In the genomic region with DNA sequence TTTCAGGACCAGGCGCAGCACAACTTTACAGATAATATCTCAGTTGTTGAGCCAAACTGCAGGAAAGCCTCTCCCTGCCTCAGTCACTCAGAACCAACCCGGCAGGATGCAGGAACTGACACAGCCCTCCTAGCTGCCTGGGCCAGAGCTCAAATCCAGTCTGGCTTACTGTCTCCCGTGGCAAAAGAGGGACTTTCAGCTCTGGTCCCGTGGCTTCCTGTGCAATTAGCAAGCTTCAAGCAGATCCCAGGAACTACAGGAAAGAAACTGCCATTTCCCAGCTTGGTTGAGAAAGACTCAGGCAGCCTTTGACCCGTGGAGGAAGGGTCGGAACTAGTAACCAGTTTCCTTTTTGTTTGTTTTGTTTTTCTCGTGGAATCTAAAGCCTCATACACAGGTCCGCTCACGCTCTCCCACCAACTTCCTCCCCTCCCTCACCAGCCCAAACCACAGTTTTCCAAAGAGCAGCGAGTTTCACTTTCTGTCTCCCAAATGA, we compare ENCODE assay signal across 9 mouse cellular contexts. TPM values are rescaled to one million over a fixed set of nuclear protein-coding genes. Genes with fewer than 3 reads are reported as not detected.
DNase-seq lines count a peak whose midpoint lies in the region; ATAC-seq and TF ChIP-seq lines count a peak whose summit lies in the region.
"Had no signal": no experiment of that assay in that cellular context is flagged by ENCODE, and none has a peak within 500 bp of the region (broad histone marks: within the 10 kb centered on the region; RNA-seq: fewer than 3 reads in every experiment).

No protein-coding gene starts in this region.

- no peaks in the 10 kb centered on the region for H3K27me3 ChIP-seq in embryonic facial prominence, embryonic 11.5 days (ENCODE audit: control insufficient read depth, insufficient read depth, low read length)
- H3K27me3 ChIP-seq in liver, embryonic 11.5 days (replicated peaks; ENCODE audit: control insufficient read depth, insufficient read depth, low read length), result no peaks in the 10 kb centered on the region
- H3K27me3 ChIP-seq in stomach, embryonic 16.5 days (ENCODE audit: control insufficient read depth, insufficient read depth, low read length), result no peaks in the 10 kb centered on the region
- H3K27me3 ChIP-seq: midbrain, embryonic 12.5 days had no signal

- H3K27ac ChIP-seq in layer of hippocampus, adult 2 months, result peak overlapping the region; percentile 82
- peak overlapping the region; percentile 52; the same call in 1 of the 2 replicates for H3K27ac ChIP-seq in embryonic facial prominence, embryonic 11.5 days (replicated peaks; ENCODE audit: low read depth, low read length)
- peak overlapping the region; percentile 71 for H3K27ac ChIP-seq in liver, embryonic 11.5 days (ENCODE audit: low read depth, low read length)
- peak overlapping the region; percentile 68 for H3K27ac ChIP-seq in stomach, embryonic 16.5 days (ENCODE audit: low read length)
- H3K27ac ChIP-seq: midbrain, embryonic 12.5 days had no signal

- no peak for DNase-seq in layer of hippocampus, adult 2 months (ENCODE audit: low spot score in 2 of 2)
- DNase-seq in layer of hippocampus, postnatal 10 days (ENCODE audit: low spot score in 2 of 2), result no peak
- DNase-seq in embryonic facial prominence, embryonic 11.5 days (ENCODE audit: low spot score), result peak; percentile 33
- peak; percentile 67 to 75 for DNase-seq in heart, postnatal 36 days
- DNase-seq in liver, embryonic 11.5 days (ENCODE audit: low spot score), result peak; percentile 38
- DNase-seq in layer of hippocampus, postnatal 36 days, result no peak
- DNase-seq in right cerebral cortex, postnatal 14 days, result no peak

- ATAC-seq in embryonic facial prominence, embryonic 11.5 days (replicated peaks; ENCODE audit: insufficient number of reproducible peaks, low FRiP score, low TSS enrichment, low read depth), result no peak
- no peak for ATAC-seq in liver, embryonic 11.5 days (replicated peaks; ENCODE audit: low FRiP score)
- ATAC-seq in stomach, embryonic 16.5 days (ENCODE audit: insufficient read depth, low FRiP score), result no peak

- no peaks in the 10 kb centered on the region for H3K36me3 ChIP-seq in embryonic facial prominence, embryonic 11.5 days (replicated peaks; ENCODE audit: control insufficient read depth, insufficient read depth, low read depth, low read length)
- no peaks in the 10 kb centered on the region for H3K36me3 ChIP-seq in liver, embryonic 11.5 days (ENCODE audit: control insufficient read depth, insufficient read depth, low read length)
- H3K36me3 ChIP-seq in stomach, embryonic 16.5 days (ENCODE audit: control insufficient read depth, insufficient read depth, low read length), result no peaks in the 10 kb centered on the region
- H3K36me3 ChIP-seq: midbrain, embryonic 12.5 days had no signal

- no peak overlapping the region; the same call in 1 of the 2 replicates for H3K9ac ChIP-seq in embryonic facial prominence, embryonic 11.5 days (replicated peaks; ENCODE audit: low read length)
- H3K9ac ChIP-seq in liver, embryonic 11.5 days (ENCODE audit: low read depth, low read length), result no peak overlapping the region
- peak overlapping the region; percentile 24 for H3K9ac ChIP-seq in stomach, embryonic 16.5 days (ENCODE audit: low read length)
- H3K9ac ChIP-seq: midbrain, embryonic 12.5 days had no signal

- no peaks in the 10 kb centered on the region for H3K9me3 ChIP-seq in embryonic facial prominence, embryonic 11.5 days (replicated peaks; ENCODE audit: control insufficient read depth, low read length)
- H3K9me3 ChIP-seq in liver, embryonic 11.5 days (ENCODE audit: control insufficient read depth, low read length), result no peaks in the 10 kb centered on the region
- H3K9me3 ChIP-seq in stomach, embryonic 16.5 days (replicated peaks; ENCODE audit: control insufficient read depth, low read length), result no peaks in the 10 kb centered on the region
- H3K9me3 ChIP-seq: midbrain, embryonic 12.5 days had no signal

- no peaks in the 10 kb centered on the region; the same call in 1 of the 2 replicates for H3K4me1 ChIP-seq in embryonic facial prominence, embryonic 11.5 days (ENCODE audit: control insufficient read depth, insufficient read depth, low read length)
- peaks cover 4% of the 10 kb centered on the region for H3K4me1 ChIP-seq in liver, embryonic 11.5 days (replicated peaks; ENCODE audit: control insufficient read depth, insufficient read depth, low read length)
- peaks cover 15% of the 10 kb centered on the region; the same call in 1 of the 2 replicates for H3K4me1 ChIP-seq in stomach, embryonic 16.5 days (ENCODE audit: control insufficient read depth, insufficient read depth, low read length)
- H3K4me1 ChIP-seq: midbrain, embryonic 12.5 days had no signal

- peak; percentile 27; the same call in 1 of the 2 replicates for TF ChIP-seq CTCF in layer of hippocampus, adult 2 months (conservative IDR thresholded peaks at IDR 0.05)

- intact Hi-C loops in heart, postnatal 36 days (cut with DNase I), result loop anchor here (1.0 to 2.0 kb wide), 3 partner anchors 25 to 54 kb away; a partner anchor contains a TSS

- H3K4me2 ChIP-seq in embryonic facial prominence, embryonic 11.5 days (ENCODE audit: low read depth, low read length), result no peak overlapping the region
- H3K4me2 ChIP-seq in liver, embryonic 11.5 days, result peak overlapping the region; percentile 47
- H3K4me2 ChIP-seq in stomach, embryonic 16.5 days (ENCODE audit: low read depth, low read length), result peak overlapping the region; percentile 44
- H3K4me2 ChIP-seq: midbrain, embryonic 12.5 days had no signal

- peak overlapping the region; percentile 1; the same call in 1 of the 2 replicates for H3K4me3 ChIP-seq in layer of hippocampus, adult 2 months
- no peak overlapping the region for H3K4me3 ChIP-seq in embryonic facial prominence, embryonic 11.5 days (ENCODE audit: low read depth, low read length)
- 0 out of 2 replicates have a peak overlapping the region, but pooled peaks have one; percentile 0 for H3K4me3 ChIP-seq in liver, embryonic 11.5 days (ENCODE audit: low read depth, low read length)
- peak overlapping the region; percentile 4 for H3K4me3 ChIP-seq in stomach, embryonic 16.5 days (replicated peaks; ENCODE audit: low read length)
- H3K4me3 ChIP-seq: midbrain, embryonic 12.5 days had no signal

- WGBS in embryonic facial prominence, embryonic 11.5 days, result 27% methylated on average over 10 of the region's 10 CpGs
- WGBS in liver, embryonic 11.5 days, result 24% methylated on average over 10 of the region's 10 CpGs
- 17% methylated on average over 10 of the region's 10 CpGs for WGBS in stomach, embryonic 16.5 days

RNA-seq across cellular contexts. Expression of a gene that starts 24.5 kb away (rescaled TPM):
- total RNA-seq in layer of hippocampus, adult 2 months (2021), result 10 to 100 TPM; 28.0 to 32.8 TPM
- 10 to 100 TPM; 25.5 to 27.1 TPM for total RNA-seq in layer of hippocampus, postnatal 10 days (2021)
- polyA plus RNA-seq in embryonic facial prominence, embryonic 11.5 days (2014; fragmentation: Nextera tagmentation; extraction: Ambion mirVana), result 36.3 and 37.4 TPM in 2 replicates
- 10 to 100 TPM; 21.5 to 24.6 TPM for total RNA-seq in heart, postnatal 36 days (2021)
- 25.6 and 26.2 TPM in 2 replicates for polyA plus RNA-seq in liver, embryonic 11.5 days (2014; fragmentation: Nextera tagmentation; extraction: Ambion mirVana)
- polyA plus RNA-seq in stomach, embryonic 16.5 days (2015; fragmentation: Nextera tagmentation; extraction: Ambion mirVana), result 26.1 and 27.4 TPM in 2 replicates
- 10 to 100 TPM; 34.3 to 35.9 TPM for total RNA-seq in layer of hippocampus, postnatal 36 days (2021)

RNA-seq across cellular contexts. Expression of a gene that starts 38.2 kb away (rescaled TPM):
- total RNA-seq in layer of hippocampus, adult 2 months (2021), result 10 to 100 TPM; 16.6 to 18.0 TPM
- 10 to 100 TPM in 1 of 2 experiments, 1 to 10 TPM in 1; 8.8 to 10.1 TPM for total RNA-seq in layer of hippocampus, postnatal 10 days (2021)
- 0.79 and 0.90 TPM in 2 replicates for polyA plus RNA-seq in embryonic facial prominence, embryonic 11.5 days (2014; fragmentation: Nextera tagmentation; extraction: Ambion mirVana)
- total RNA-seq in heart, postnatal 36 days (2021), result 1 to 10 TPM; 4.5 to 9.4 TPM
- 6.9 and 8.2 TPM in 2 replicates for polyA plus RNA-seq in liver, embryonic 11.5 days (2014; fragmentation: Nextera tagmentation; extraction: Ambion mirVana)
- 2.6 and 2.8 TPM in 2 replicates for polyA plus RNA-seq in stomach, embryonic 16.5 days (2015; fragmentation: Nextera tagmentation; extraction: Ambion mirVana)
- total RNA-seq in layer of hippocampus, postnatal 36 days (2021), result 10 to 100 TPM; 15.4 to 17.3 TPM

Comparison
In these comparisons a context has a peak if more than half of its experiments do, and no peak if none do; other contexts are left out.
1. DNase-seq: peak in embryonic facial prominence, embryonic 11.5 days (single experiment), heart, postnatal 36 days (2 of 2) and liver, embryonic 11.5 days (single experiment); none in layer of hippocampus, adult 2 months (0 of 2), layer of hippocampus, postnatal 10 days (0 of 2), layer of hippocampus, postnatal 36 days (0 of 2) and right cerebral cortex, postnatal 14 days (single experiment).
2. Peak in every context shown above with its lines, with median percentiles within 50 percentile points of each other: H3K27ac ChIP-seq.